Mouse (Mus musculus) liver, embryonic 14.5 days (tissue): ENCODE results near the gene Prl7a1. TPM values are rescaled to one million over a fixed set of nuclear protein-coding genes. Genes with fewer than 3 reads are reported as not detected.

Source experiments
- ATAC-seq: fragments of 200-750 bp; cut with Nextera tagmentation; 2 replicates; pipeline ENCODE4 v1.8.0; 2017; ENCODE audit warnings: moderate number of reproducible peaks, mild to moderate bottlenecking, moderate library complexity; ENCODE audit not compliant: insufficient read depth
- DNase-seq, 3 experiments: peaks; one replicate each; pipeline ENCODE4 v3.0.0-alpha.2; 2012 to 2013; ENCODE audit warnings: low read depth in 3 of 3, low spot score in 3 of 3
- H3K27ac ChIP-seq: fragments of 300-500 bp; sonication (generic); 2 replicates; pipeline ENCODE4 v1.5.1; 2014; ENCODE audit warnings: moderate library complexity, mild to moderate bottlenecking, control low read depth, inconsistent platforms
- H3K27me3 ChIP-seq: fragments of 300-500 bp; sonication (generic); 2 replicates; pipeline ENCODE4 v1.6.1; 2014; ENCODE audit warnings: mild to moderate bottlenecking, low read length, moderate library complexity; ENCODE audit not compliant: control insufficient read depth, insufficient read depth
- H3K36me3 ChIP-seq: fragments of 300-500 bp; sonication (generic); replicated peaks from 2 replicates; pipeline ENCODE4 v1.6.1; 2014; ENCODE audit warnings: low read depth; ENCODE audit not compliant: control insufficient read depth, insufficient read depth
- H3K4me1 ChIP-seq, 2 experiments: fragments of 200-500 bp in 1 of 2; fragments of 300-500 bp in 1 of 2; sonication (generic) in 1 of 2; replicated peaks; 2 replicates each; pipeline ENCODE4 v1.6.1; 2012 to 2014; ENCODE audit warnings: antibody characterized with exemption in 1 of 2, inconsistent platforms in 1 of 2, low read length in 1 of 2; ENCODE audit not compliant: control insufficient read depth in 2 of 2, insufficient read depth in 2 of 2
- H3K4me2 ChIP-seq: fragments of 300-500 bp; sonication (generic); 2 replicates; pipeline ENCODE4 v1.6.1; 2014; ENCODE audit warnings: low read depth, mild to moderate bottlenecking, control low read depth, moderate library complexity
- H3K4me3 ChIP-seq, 2 experiments: fragments of 200-500 bp in 1 of 2; fragments of 300-500 bp in 1 of 2; sonication (generic) in 1 of 2; 2 replicates each; pipeline ENCODE4 v1.5.1; 2012 to 2014; ENCODE audit warnings: low read depth in 2 of 2, low read length in 2 of 2, mild to moderate bottlenecking in 2 of 2, control low read depth in 1 of 2, inconsistent platforms in 1 of 2, moderate library complexity in 1 of 2; ENCODE audit not compliant: insufficient read depth in 1 of 2
- H3K9ac ChIP-seq: fragments of 300-500 bp; sonication (generic); replicated peaks from 2 replicates; pipeline ENCODE4 v1.6.1; 2014; ENCODE audit warnings: mild to moderate bottlenecking, control low read depth, moderate library complexity
- H3K9me3 ChIP-seq: fragments of 300-500 bp; sonication (generic); 2 replicates; pipeline ENCODE4 v1.6.1; 2016; ENCODE audit warnings: low read length, mixed read lengths; ENCODE audit not compliant: control insufficient read depth
- CTCF ChIP-seq: IDR thresholded peaks from 2 replicates; pipeline ENCODE4 v1.5.1; 2016; ENCODE audit warnings: antibody characterized with exemption, low read depth, control low read depth
- EP300 ChIP-seq: IDR thresholded peaks from 2 replicates; pipeline ENCODE4 v1.6.1; 2016; ENCODE audit warnings: antibody characterized with exemption, low read depth
- WGBS: fragments of 180-500 bp; shearing (Covaris S2); extraction: QIAGEN DNeasy Blood & Tissue Kit; methylation state at CpG from one replicate; pipeline ENCODE4 v1.1.7; 2014; ENCODE audit not compliant: insufficient replicate concordance; 5-methylcytosine and 5-hydroxymethylcytosine counted together
- polyA plus RNA-seq, 2 experiments: library from polyadenylated mRNA; depleted of rRNA in 1 of 2; stranded (reverse) in 1 of 2; unstranded in 1 of 2; fragments of >200 nt; fragmentation: Nextera tagmentation in 1 of 2; extraction: Ambion mirVana in 1 of 2; gene quantifications; 2 replicates each; pipeline versions ENCODE4 v1.2.1 to v1.2.3; 2012 to 2014

Gene Prl7a1
- polyA plus RNA-seq (2012; rRNA removed) (not detected in 2 replicates), polyA plus RNA-seq (2014; fragmentation: Nextera tagmentation; extraction: Ambion mirVana) (not detected in 2 replicates)

GRCm38 (mm10) chr13:27642393-27642792, at the start of gene Prl7a1:
TSS of gene Prl7a1 (minus strand) at chr13:27642493.
- Histone ChIP-seq H3K4me2 (no peak within 1 kb of the TSS), H3K27ac (no peak within 1 kb of the TSS), H3K9me3 (no peaks in the 10 kb centered on the region), H3K9ac (no peak within 1 kb of the TSS), H3K4me3 (no peak within 1 kb of the TSS), H3K27me3 (no peaks in the 10 kb centered on the region), H3K36me3 (no peaks in the 10 kb centered on the region), H3K4me1 (no peaks in the 10 kb centered on the region)
- no peak for ATAC-seq
- WGBS = 78% methylated on average over 3 of the region's 3 CpGs
- DNase-seq = no peak
- TF ChIP-seq CTCF (no peak), EP300 (no peak)

GRCm38 (mm10) chr13:27667936-27668335, 25.6 kb upstream of the Prl7a1 start, which contains the start of gene Prl7a2:
TSS of gene Prl7a2 (minus strand) at chr13:27668036.
- Histone ChIP-seq H3K9ac (no peak within 1 kb of the TSS), H3K9me3 (no peaks in the 10 kb centered on the region), H3K4me2 (no peak within 1 kb of the TSS), H3K36me3 (no peaks in the 10 kb centered on the region), H3K27ac (no peak within 1 kb of the TSS), H3K4me1 (no peaks in the 10 kb centered on the region), H3K27me3 (no peaks in the 10 kb centered on the region), H3K4me3 (no peak within 1 kb of the TSS)
- WGBS = 50% methylated on average over 4 of the region's 4 CpGs
- no peak for DNase-seq
- no peak for TF ChIP-seq CTCF
- TF ChIP-seq EP300 = no peak
- no peak for ATAC-seq

GRCm38 (mm10) chr13:27660747-27661146, 18.5 kb upstream of the Prl7a1 start:
- 37% methylated on average over 2 of the region's 2 CpGs for WGBS
- no peaks in the 10 kb centered on the region for H3K9me3 ChIP-seq
- H3K27ac ChIP-seq = no peak overlapping the region
- H3K27me3 ChIP-seq = no peaks in the 10 kb centered on the region
- no peak overlapping the region for H3K4me2 ChIP-seq
- H3K9ac ChIP-seq = no peak overlapping the region
- no peak for DNase-seq
- H3K4me3 ChIP-seq = no peak overlapping the region
- no peaks in the 10 kb centered on the region for H3K4me1 ChIP-seq
- TF ChIP-seq EP300 (no peak), CTCF (no peak)
- H3K36me3 ChIP-seq = no peaks in the 10 kb centered on the region
- no peak for ATAC-seq

- Histone ChIP-seq H3K36me3 (no peaks in the 10 kb centered on the region), H3K4me1 (no peaks in the 10 kb centered on the region), H3K27me3 (no peaks in the 10 kb centered on the region), H3K9me3 (no peaks in the 10 kb centered on the region), H3K9ac (no peak within 1 kb of the TSS), H3K4me2 (no peak within 1 kb of the TSS), H3K4me3 (no peak within 1 kb of the TSS), H3K27ac (no peak within 1 kb of the TSS)
- DNase-seq (no peak), ATAC-seq (no peak)
- WGBS = 34% methylated on average over 4 of the region's 4 CpGs
- TF ChIP-seq EP300 (no peak), CTCF (no peak)
Observed at GRCm38 (mm10) chr13:27610482-27610881, 31.8 kb downstream of the Prl7a1 start, which contains the start of gene Prl7b1. TSS of gene Prl7b1 (minus strand) at chr13:27610582.

Other genes with a start within 250 kb of the Prl7a1 start
- gene Prl8a6, start 203.8 kb downstream of the Prl7a1 start, polyA plus RNA-seq (2012; rRNA removed) = not detected in 2 replicates
- not detected in 2 replicates for gene Prl8a6, start 203.8 kb downstream of the Prl7a1 start, polyA plus RNA-seq (2014; fragmentation: Nextera tagmentation; extraction: Ambion mirVana)
- not detected in 2 replicates for gene Prl8a8, start 129.3 kb downstream of the Prl7a1 start, polyA plus RNA-seq (2012; rRNA removed)
- not detected in 2 replicates for gene Prl8a8, start 129.3 kb downstream of the Prl7a1 start, polyA plus RNA-seq (2014; fragmentation: Nextera tagmentation; extraction: Ambion mirVana)
- not detected in 2 replicates for gene Prl8a9, start 77.9 kb downstream of the Prl7a1 start, polyA plus RNA-seq (2012; rRNA removed)
- gene Prl8a9, start 77.9 kb downstream of the Prl7a1 start, polyA plus RNA-seq (2014; fragmentation: Nextera tagmentation; extraction: Ambion mirVana) = not detected in 2 replicates
- gene Prl8a1, start 60.3 kb downstream of the Prl7a1 start, polyA plus RNA-seq (2012; rRNA removed) = not detected in 2 replicates
- gene Prl8a1, start 60.3 kb downstream of the Prl7a1 start, polyA plus RNA-seq (2014; fragmentation: Nextera tagmentation; extraction: Ambion mirVana) = not detected in 2 replicates
- gene Prl7b1, start 31.9 kb downstream of the Prl7a1 start, polyA plus RNA-seq (2012; rRNA removed) = not detected in 2 replicates
- gene Prl7b1, start 31.9 kb downstream of the Prl7a1 start, polyA plus RNA-seq (2014; fragmentation: Nextera tagmentation; extraction: Ambion mirVana) = not detected in 2 replicates
- 0.02 TPM in 1 of 2 replicates, not detected in the other for gene Prl7a2, start 25.5 kb upstream of the Prl7a1 start, polyA plus RNA-seq (2012; rRNA removed)
- gene Prl7a2, start 25.5 kb upstream of the Prl7a1 start, polyA plus RNA-seq (2014; fragmentation: Nextera tagmentation; extraction: Ambion mirVana) = not detected in 2 replicates
- gene Prl7d1, start 74.2 kb upstream of the Prl7a1 start, polyA plus RNA-seq (2012; rRNA removed) = not detected in 2 replicates
- not detected in 2 replicates for gene Prl7d1, start 74.2 kb upstream of the Prl7a1 start, polyA plus RNA-seq (2014; fragmentation: Nextera tagmentation; extraction: Ambion mirVana)
- not detected in 2 replicates for gene Prl7c1, start 138.3 kb upstream of the Prl7a1 start, polyA plus RNA-seq (2012; rRNA removed)
- not detected in 2 replicates for gene Prl7c1, start 138.3 kb upstream of the Prl7a1 start, polyA plus RNA-seq (2014; fragmentation: Nextera tagmentation; extraction: Ambion mirVana)
- gene Prl2a1, start 159.2 kb upstream of the Prl7a1 start, polyA plus RNA-seq (2012; rRNA removed) = not detected in 2 replicates
- not detected in 2 replicates for gene Prl2a1, start 159.2 kb upstream of the Prl7a1 start, polyA plus RNA-seq (2014; fragmentation: Nextera tagmentation; extraction: Ambion mirVana)
- not detected in 2 replicates for gene Prl2c1, start 206.8 kb upstream of the Prl7a1 start, polyA plus RNA-seq (2012; rRNA removed)
- not detected in 2 replicates for gene Prl2c1, start 206.8 kb upstream of the Prl7a1 start, polyA plus RNA-seq (2014; fragmentation: Nextera tagmentation; extraction: Ambion mirVana)